Mouse (Mus musculus) MEL (cell line): Measurements from ENCODE around the gene Nvl. TPM values are rescaled to one million over a fixed set of nuclear protein-coding genes. Genes with fewer than 3 reads are reported as not detected.

Source experiments
- DNase-seq: peaks from one replicate; pipeline ENCODE4 v3.0.0; 2011; ENCODE audit warnings: low read depth, low spot score
- H3K27ac ChIP-seq: 2 replicates; pipeline ENCODE4 v1.5.1; 2012; ENCODE audit warnings: low read depth, mild to moderate bottlenecking, control low read depth, low read length, moderate library complexity; ENCODE audit not compliant: control insufficient read depth
- H3K27me3 ChIP-seq, 2 experiments: fragments of 150-350 bp in 1 of 2; sonication (generic) in 1 of 2; 2 replicates each; pipeline ENCODE4 v1.6.1; 2012; ENCODE audit warnings: low read length in 2 of 2, mild to moderate bottlenecking in 2 of 2, improper control_type of control experiment in 1 of 2, moderate library complexity in 1 of 2; ENCODE audit not compliant: insufficient read depth in 2 of 2, control insufficient read depth in 1 of 2
- H3K36me3 ChIP-seq, 2 experiments: 2 replicates each; pipeline ENCODE4 v1.6.1; 2012 to 2014; ENCODE audit warnings: low read length in 2 of 2, improper control_type of control experiment in 1 of 2, inconsistent platforms in 1 of 2, mild to moderate bottlenecking in 1 of 2; ENCODE audit not compliant: insufficient read depth in 2 of 2, control insufficient read depth in 1 of 2
- H3K4me1 ChIP-seq, 2 experiments: fragments of 150-350 bp in 1 of 2; sonication (generic) in 1 of 2; 2 replicates each; pipeline ENCODE4 v1.6.1; 2012; ENCODE audit warnings: low read length in 2 of 2, improper control_type of control experiment in 1 of 2, mild to moderate bottlenecking in 1 of 2; ENCODE audit not compliant: insufficient read depth in 2 of 2, control insufficient read depth in 1 of 2
- H3K4me3 ChIP-seq, 2 experiments: fragments of 150-350 bp in 1 of 2; sonication (generic) in 1 of 2; 2 replicates each; pipeline ENCODE4 v1.5.1; 2012; ENCODE audit warnings: low read depth in 2 of 2, low read length in 2 of 2, mild to moderate bottlenecking in 2 of 2, moderate library complexity in 2 of 2, control low read depth in 1 of 2, improper control_type of control experiment in 1 of 2; ENCODE audit not compliant: control insufficient read depth in 1 of 2, insufficient read depth in 1 of 2
- H3K79me2 ChIP-seq: 2 replicates; pipeline ENCODE4 v1.6.1; 2012; ENCODE audit warnings: mild to moderate bottlenecking, low read length, moderate library complexity; ENCODE audit not compliant: control insufficient read depth, poor library complexity, insufficient read depth
- H3K9ac ChIP-seq: 2 replicates; pipeline ENCODE4 v1.6.1; 2012; ENCODE audit warnings: low read depth, mild to moderate bottlenecking, control low read depth, low read length, moderate library complexity; ENCODE audit not compliant: control insufficient read depth, poor library complexity, severe bottlenecking
- H3K9me3 ChIP-seq: fragments of 150-350 bp; sonication (generic); replicated peaks from 2 replicates; pipeline ENCODE4 v1.6.1; 2012; ENCODE audit warnings: mild to moderate bottlenecking, low read length, improper control_type of control experiment, moderate library complexity; ENCODE audit not compliant: insufficient read depth
- CHD2 ChIP-seq: IDR thresholded peaks from 2 replicates; pipeline ENCODE4 v1.6.1; 2011; ENCODE audit warnings: low read length, improper control_type of control experiment
- ELF1 ChIP-seq: IDR thresholded peaks from 2 replicates; pipeline ENCODE4 v1.6.1; 2014; ENCODE audit warnings: low read depth, mild to moderate bottlenecking, inconsistent platforms, low read length, improper control_type of control experiment, moderate library complexity
- EP300 ChIP-seq, 2 experiments: IDR thresholded peaks; 2 replicates each; pipeline ENCODE4 v1.6.1; 2011; ENCODE audit warnings: improper control_type of control experiment in 2 of 2, low read length in 2 of 2, low read depth in 1 of 2, mild to moderate bottlenecking in 1 of 2
- ETS1 ChIP-seq: IDR thresholded peaks from 2 replicates; pipeline ENCODE4 v1.6.1; 2012; ENCODE audit warnings: low read depth, mild to moderate bottlenecking, inconsistent platforms, low read length, improper control_type of control experiment, moderate library complexity
- MAFK ChIP-seq: IDR thresholded peaks from 2 replicates; pipeline ENCODE4 v1.6.1; 2011; ENCODE audit warnings: low read depth, mild to moderate bottlenecking, low read length, improper control_type of control experiment, borderline replicate concordance
- MAX ChIP-seq: IDR thresholded peaks from 2 replicates; pipeline ENCODE4 v1.6.1; 2011; ENCODE audit warnings: low read length, improper control_type of control experiment
- MEF2A ChIP-seq: IDR thresholded peaks from 2 replicates; pipeline ENCODE4 v1.6.1; 2014; ENCODE audit warnings: low read depth, mild to moderate bottlenecking, inconsistent platforms, low read length, improper control_type of control experiment; ENCODE audit not compliant: poor library complexity, insufficient replicate concordance, severe bottlenecking; ENCODE audit errors: extremely low read depth
- MXI1 ChIP-seq: IDR thresholded peaks from 2 replicates; pipeline ENCODE4 v1.6.1; 2011; ENCODE audit warnings: mild to moderate bottlenecking, low read depth, low read length, improper control_type of control experiment
- MYC ChIP-seq: IDR thresholded peaks from 2 replicates; pipeline ENCODE4 v1.6.1; 2011; ENCODE audit warnings: low read depth, mild to moderate bottlenecking, low read length, improper control_type of control experiment, moderate library complexity
- NRF1 ChIP-seq: IDR thresholded peaks from 2 replicates; pipeline ENCODE4 v1.6.1; 2014; ENCODE audit warnings: low read depth, mild to moderate bottlenecking, inconsistent platforms, low read length, improper control_type of control experiment, moderate library complexity; ENCODE audit not compliant: poor library complexity, insufficient read depth, severe bottlenecking
- POLR2AphosphoS2 ChIP-seq: IDR thresholded peaks from 2 replicates; pipeline ENCODE4 v1.6.1; 2011; ENCODE audit warnings: low read length, improper control_type of control experiment
- POLR2AphosphoS5 ChIP-seq: IDR thresholded peaks from 2 replicates; pipeline ENCODE4 v1.6.1; 2012; ENCODE audit warnings: low read depth, borderline replicate concordance, mild to moderate bottlenecking, inconsistent platforms, low read length, moderate library complexity, mixed read lengths
- TAL1 ChIP-seq: IDR thresholded peaks from 2 replicates; pipeline ENCODE4 v1.6.1; 2012; ENCODE audit warnings: mild to moderate bottlenecking, inconsistent platforms, low read length, moderate library complexity, mixed read lengths
- UBTF ChIP-seq: IDR thresholded peaks from 2 replicates; pipeline ENCODE4 v1.6.1; 2012; ENCODE audit warnings: low read depth, mild to moderate bottlenecking, inconsistent platforms, low read length, improper control_type of control experiment, moderate library complexity, borderline replicate concordance; ENCODE audit not compliant: insufficient read depth
- ZC3H11A ChIP-seq: IDR thresholded peaks from 2 replicates; pipeline ENCODE4 v1.6.1; 2012; ENCODE audit warnings: low read depth, mild to moderate bottlenecking, inconsistent platforms, low read length, improper control_type of control experiment
- ZKSCAN1 ChIP-seq: IDR thresholded peaks from 2 replicates; pipeline ENCODE4 v1.6.1; 2012; ENCODE audit warnings: low read depth, mild to moderate bottlenecking, inconsistent platforms, low read length, improper control_type of control experiment, moderate library complexity
- polyA plus RNA-seq, 2 experiments: library from polyadenylated mRNA; stranded (reverse) in 1 of 2; unstranded in 1 of 2; fragments of >175 nt in 1 of 2; fragments of >200 nt in 1 of 2; gene quantifications; 2 replicates each; pipeline versions ENCODE4 v1.2.1 to v1.2.4; 2012; ENCODE audit warnings: low replicate concordance in 2 of 2, low read depth in 1 of 2; ENCODE audit not compliant: insufficient read length in 2 of 2, insufficient read depth in 1 of 2, missing spikeins in 1 of 2
- total RNA-seq: library from RNA; depleted of rRNA; stranded (reverse); fragments of 300-350 nt; gene quantifications from 2 replicates; pipeline ENCODE4 v1.2.3, GENCODE M21; 2012

Nvl gene
- total and polyA plus RNA-seq, 3 experiments: 21.0 to 29.8 TPM; not detected in 1

- no peaks in the 10 kb centered on the region for H3K79me2 ChIP-seq
- no peaks in the 10 kb centered on the region for H3K9me3 ChIP-seq
- H3K36me3 ChIP-seq: peaks cover 0 to 53% of the 10 kb centered on the region in 2 experiments; a peak in 2 of 4 replicates
- no peak overlapping the region for H3K27ac ChIP-seq
- no peak for DNase-seq
- H3K4me3 ChIP-seq: no peak overlapping the region
- H3K9ac ChIP-seq: no peak overlapping the region
- no peaks in the 10 kb centered on the region for H3K27me3 ChIP-seq
- H3K4me1 ChIP-seq: no peaks in the 10 kb centered on the region
- TF ChIP-seq ETS1 (no peak), EP300 (IDR thresholded peaks at IDR 0.05; ENCODE audit: low read depth in 1 of 2, low read length in 2 of 2) (no peak), MXI1 (no peak), POLR2AphosphoS2 (no peak), CHD2 (no peak), MAFK (no peak), MAX (no peak), TAL1 (no peak), ELF1 (no peak), NRF1 (no peak), ZKSCAN1 (no peak), MYC (no peak)
Observed at GRCm38 (mm10) chr1:181131915-181132314, 12.1 kb downstream of the Nvl start.

- Histone ChIP-seq H3K36me3 (peaks cover 0 to 62% of the 10 kb centered on the region in 2 experiments; a peak in 3 of 4 replicates), H3K27me3 (no peaks in the 10 kb centered on the region), H3K9me3 (no peaks in the 10 kb centered on the region; the same call in 1 of the 2 replicates), H3K79me2 (no peaks in the 10 kb centered on the region), H3K9ac (no peak overlapping the region), H3K4me3 (no peak overlapping the region), H3K27ac (no peak overlapping the region), H3K4me1 (peaks cover 0 to 2% of the 10 kb centered on the region in 2 experiments; a peak in 1 of 4 replicates)
- TF ChIP-seq ZC3H11A (no peak), CHD2 (no peak), MEF2A (no peak), MXI1 (no peak), POLR2AphosphoS2 (no peak), UBTF (no peak), POLR2AphosphoS5 (no peak)
- DNase-seq: no peak
Observed at GRCm38 (mm10) chr1:181126766-181127165, 17.2 kb downstream of the Nvl start.
